Mouse (Mus musculus): Measurements from ENCODE around the gene Rab5c. TPM values are rescaled to one million over a fixed set of nuclear protein-coding genes. Genes with fewer than 3 reads are reported as not detected.
A peak's percentile ranks its signal among the peaks of the same experiment; 100 is the strongest.

Gene Rab5c
- polyA plus RNA-seq (2015; fragmentation: Nextera tagmentation; extraction: Ambion mirVana): 26.1 and 26.3 TPM in 2 replicates

DNA sequence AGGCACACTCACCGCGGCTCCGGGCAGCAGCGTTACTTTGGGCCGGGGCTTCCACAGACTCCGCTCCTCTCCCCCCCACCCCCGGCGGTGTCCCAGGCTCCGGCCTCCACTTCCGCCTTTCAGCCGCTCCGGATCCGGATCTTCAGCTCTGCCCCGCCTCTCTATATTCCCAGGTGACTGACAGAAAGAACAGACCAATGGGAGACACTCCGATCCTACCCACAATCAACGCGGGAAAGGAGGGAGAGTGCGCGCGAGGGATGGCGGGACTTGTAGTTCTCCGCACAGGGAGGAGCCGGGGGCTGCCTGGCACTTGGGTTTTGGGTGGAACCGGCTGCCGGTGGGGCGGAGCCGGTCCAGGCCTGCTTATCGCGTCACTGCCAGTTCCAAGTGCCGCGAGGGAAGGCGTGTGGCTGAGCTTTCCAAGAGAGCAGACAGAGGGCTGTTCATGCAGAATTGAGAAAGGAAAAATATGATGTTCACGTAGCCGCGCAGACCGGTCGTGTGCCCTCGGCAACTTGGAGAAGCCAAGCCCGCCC, at the start of gene Rab5c:
Gene Rab5c, minus strand, starts transcription at position 150 of the 539 bp plus-strand sequence.
- H3K4me1 ChIP-seq (replicated peaks): peaks cover 20% of the 10 kb centered on the region
- H3K4me2 ChIP-seq (replicated peaks): peak within 1 kb of the TSS; percentile 82
- H3K9ac ChIP-seq: peak within 1 kb of the TSS; percentile 97
- no peaks in the 10 kb centered on the region for H3K36me3 ChIP-seq
- no peaks in the 10 kb centered on the region for H3K9me3 ChIP-seq
- ATAC-seq: peak; percentile 100
- H3K27me3 ChIP-seq (replicated peaks): no peaks in the 10 kb centered on the region
- H3K4me3 ChIP-seq (replicated peaks): peak within 1 kb of the TSS; percentile 95
- peak within 1 kb of the TSS; percentile 70 for H3K27ac ChIP-seq
- under 1% methylated on average over 39 of the region's 39 CpGs for WGBS

DNA sequence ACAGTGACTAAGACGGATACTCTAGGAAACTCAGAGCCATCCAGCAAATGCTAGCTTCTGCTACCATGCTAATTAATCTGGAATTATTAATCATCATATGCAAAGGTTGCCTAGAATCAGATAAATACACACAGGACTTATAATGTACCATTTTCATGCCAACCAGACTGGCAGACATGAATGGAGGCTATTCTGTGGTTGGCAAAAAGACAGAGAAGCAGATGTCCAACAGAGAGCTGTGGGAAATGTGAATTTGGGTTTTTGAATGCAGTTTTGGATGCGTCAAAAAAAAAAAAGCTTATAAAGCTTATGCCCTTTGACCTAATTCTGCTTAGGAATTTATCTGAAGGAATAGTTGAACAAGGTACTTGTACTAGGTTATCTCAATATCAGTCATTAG, 47.8 kb upstream of the Rab5c start:
- no peak overlapping the region for H3K9ac ChIP-seq
- peaks cover 26% of the 10 kb centered on the region for H3K36me3 ChIP-seq
- no peak for ATAC-seq

DNA sequence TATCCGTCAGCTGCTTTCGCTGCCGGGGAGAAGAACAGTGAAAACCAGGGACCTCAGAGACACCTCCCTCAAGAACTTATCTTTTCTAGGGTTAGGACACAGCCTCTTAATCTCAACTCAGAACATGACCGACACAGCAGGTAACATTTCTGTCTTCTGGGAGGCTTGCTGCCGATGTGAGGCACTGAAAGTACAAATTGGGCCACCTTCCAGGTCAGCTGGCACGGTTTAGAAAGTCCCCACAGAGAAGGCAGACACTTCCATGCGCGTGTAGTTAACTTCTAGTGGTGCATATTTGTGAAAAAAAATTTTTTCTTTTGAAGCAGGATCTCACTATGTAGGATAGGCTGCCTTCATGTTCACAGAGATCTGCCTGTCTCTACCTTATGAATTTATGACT, 46.3 kb upstream of the Rab5c start:
- H3K4me1 ChIP-seq (replicated peaks): no peaks in the 10 kb centered on the region
- peaks cover 23% of the 10 kb centered on the region for H3K36me3 ChIP-seq
- H3K27me3 ChIP-seq (replicated peaks): no peaks in the 10 kb centered on the region
- WGBS: 86% methylated on average over 8 of the region's 8 CpGs
- H3K9me3 ChIP-seq: no peaks in the 10 kb centered on the region
- H3K9ac ChIP-seq: no peak overlapping the region
- ATAC-seq: no peak
- H3K4me3 ChIP-seq (replicated peaks): no peak overlapping the region
- H3K27ac ChIP-seq: no peak overlapping the region
- no peak overlapping the region for H3K4me2 ChIP-seq (replicated peaks)

More for the DNA sequence above, 47.8 kb upstream of the Rab5c start:
- Histone ChIP-seq H3K27me3 (replicated peaks) (no peaks in the 10 kb centered on the region), H3K4me1 (replicated peaks) (no peaks in the 10 kb centered on the region), H3K4me3 (replicated peaks) (no peak overlapping the region), H3K4me2 (replicated peaks) (no peak overlapping the region), H3K27ac (no peak overlapping the region), H3K9me3 (no peaks in the 10 kb centered on the region)
- WGBS: 92% methylated on average over 2 of the region's 2 CpGs

DNA sequence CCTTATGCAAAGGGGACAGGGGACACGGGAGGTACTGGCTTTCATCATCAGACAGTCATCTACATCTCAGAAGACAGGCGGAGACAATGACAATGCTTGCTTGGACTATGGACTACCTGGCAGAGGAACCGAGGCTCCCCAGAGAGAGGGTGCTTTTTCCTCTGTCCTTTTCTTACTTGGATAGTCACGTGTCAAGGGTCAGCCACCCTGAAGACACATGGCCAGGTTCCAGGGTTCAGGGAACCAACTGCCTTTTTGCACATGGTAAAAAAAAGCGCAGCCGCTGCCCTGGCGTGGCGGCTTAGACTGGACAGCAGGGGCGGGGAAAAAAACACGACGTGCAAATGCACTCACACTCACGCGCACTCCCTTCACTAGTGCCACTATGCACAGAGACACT, 44.6 kb upstream of the Rab5c start:
- Histone ChIP-seq H3K36me3 (peaks cover 21% of the 10 kb centered on the region), H3K27me3 (replicated peaks) (no peaks in the 10 kb centered on the region), H3K9me3 (no peaks in the 10 kb centered on the region), H3K9ac (no peak overlapping the region), H3K4me3 (replicated peaks) (no peak overlapping the region), H3K4me2 (replicated peaks) (no peak overlapping the region), H3K27ac (no peak overlapping the region), H3K4me1 (replicated peaks) (no peaks in the 10 kb centered on the region)
- no peak for ATAC-seq
- 89% methylated on average over 13 of the region's 13 CpGs for WGBS

DNA sequence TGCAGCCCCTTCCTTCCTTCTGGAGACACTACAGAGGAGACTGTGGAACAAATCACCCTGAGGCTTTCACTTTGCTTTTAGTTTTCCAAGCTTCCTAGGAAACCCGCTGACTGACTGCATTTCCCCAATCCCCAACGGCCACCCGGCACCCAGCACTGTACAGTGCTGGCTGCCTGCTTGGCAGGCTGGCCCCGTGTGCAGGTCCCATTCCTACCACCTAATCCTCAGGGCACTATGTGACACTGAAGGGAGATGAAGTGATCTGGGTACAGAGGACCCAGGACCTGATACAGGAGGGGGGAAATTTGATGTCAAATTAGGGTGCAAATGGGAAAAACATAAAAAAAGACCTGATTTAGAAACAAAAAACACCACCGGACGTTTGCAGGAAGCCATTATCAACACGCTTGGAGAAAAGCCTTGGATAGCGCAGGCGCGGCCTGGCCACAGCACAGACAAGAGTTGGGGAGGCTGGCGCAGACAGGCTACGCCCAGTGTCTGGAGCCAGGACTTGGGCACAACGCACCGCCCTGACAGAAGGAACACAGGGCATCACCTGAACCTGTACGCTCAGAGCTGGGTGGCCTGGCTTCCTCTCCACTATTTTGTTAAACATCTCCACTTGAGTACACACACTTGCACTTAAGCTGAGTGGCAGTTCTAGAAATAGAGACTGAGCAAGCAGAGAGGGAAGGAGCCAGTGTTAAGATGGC, 43.9 kb upstream of the Rab5c start:
- H3K27ac ChIP-seq: no peak overlapping the region
- no peak overlapping the region for H3K4me3 ChIP-seq (replicated peaks)
- H3K27me3 ChIP-seq (replicated peaks): no peaks in the 10 kb centered on the region
- WGBS: 88% methylated on average over 15 of the region's 15 CpGs
- peaks cover 21% of the 10 kb centered on the region for H3K36me3 ChIP-seq
- no peak for ATAC-seq
- H3K9ac ChIP-seq: no peak overlapping the region
- no peaks in the 10 kb centered on the region for H3K9me3 ChIP-seq
- H3K4me1 ChIP-seq (replicated peaks): no peaks in the 10 kb centered on the region
- no peak overlapping the region for H3K4me2 ChIP-seq (replicated peaks)

DNA sequence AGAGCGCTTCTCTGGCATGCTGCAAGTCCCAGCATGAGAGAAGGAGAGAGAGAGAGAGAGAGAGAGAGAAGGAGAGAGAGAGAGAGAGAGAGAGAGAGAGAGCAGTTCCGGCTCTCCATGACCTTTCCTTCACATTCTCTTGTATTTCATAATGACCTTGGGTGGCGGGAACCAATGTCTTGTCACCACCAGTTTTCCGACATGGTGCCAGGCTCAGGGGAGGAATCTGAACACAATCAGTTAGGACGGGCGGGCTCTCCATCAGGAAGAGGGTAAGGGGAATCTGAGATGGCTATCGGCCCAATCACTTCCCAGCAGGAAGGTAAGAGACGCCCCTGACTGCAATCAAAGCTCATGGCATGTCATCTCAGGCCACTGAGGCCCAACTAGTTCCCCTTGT, 42.2 kb upstream of the Rab5c start:
- H3K9ac ChIP-seq: no peak overlapping the region
- H3K4me3 ChIP-seq (replicated peaks): no peak overlapping the region
- WGBS: 81% methylated on average over 8 of the region's 8 CpGs
- ATAC-seq: no peak
- no peak overlapping the region for H3K27ac ChIP-seq
- H3K4me2 ChIP-seq (replicated peaks): no peak overlapping the region
- H3K27me3 ChIP-seq (replicated peaks): no peaks in the 10 kb centered on the region
- no peaks in the 10 kb centered on the region for H3K9me3 ChIP-seq
- H3K36me3 ChIP-seq: peaks cover 18% of the 10 kb centered on the region
- H3K4me1 ChIP-seq (replicated peaks): no peaks in the 10 kb centered on the region

DNA sequence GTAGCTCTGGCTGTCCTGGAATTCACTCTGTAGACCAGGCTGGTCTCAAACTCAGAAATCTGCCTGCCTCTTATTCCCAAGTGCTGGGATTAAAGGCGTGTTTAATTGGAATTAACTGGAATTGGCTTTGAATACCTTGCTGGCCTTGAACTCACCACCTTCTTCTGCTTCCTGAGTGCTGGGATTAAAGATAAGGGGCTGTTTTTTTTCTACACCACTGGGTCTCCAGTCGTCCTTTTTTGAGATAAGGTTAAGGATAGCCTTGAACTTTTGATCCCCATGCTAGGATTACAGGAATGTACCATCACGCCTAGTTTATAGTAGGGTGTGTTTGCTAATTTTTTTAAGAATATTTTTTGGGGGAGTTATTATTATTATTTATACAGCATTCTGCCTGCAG, 40.1 kb upstream of the Rab5c start:
- WGBS: 70% methylated on average over 3 of the region's 3 CpGs
- no peak for ATAC-seq
- H3K4me3 ChIP-seq (replicated peaks): no peak overlapping the region
- no peaks in the 10 kb centered on the region for H3K9me3 ChIP-seq
- H3K27ac ChIP-seq: no peak overlapping the region
- H3K9ac ChIP-seq: no peak overlapping the region
- H3K4me1 ChIP-seq (replicated peaks): no peaks in the 10 kb centered on the region
- H3K36me3 ChIP-seq: peaks cover 13% of the 10 kb centered on the region
- no peaks in the 10 kb centered on the region for H3K27me3 ChIP-seq (replicated peaks)
- no peak overlapping the region for H3K4me2 ChIP-seq (replicated peaks)

DNA sequence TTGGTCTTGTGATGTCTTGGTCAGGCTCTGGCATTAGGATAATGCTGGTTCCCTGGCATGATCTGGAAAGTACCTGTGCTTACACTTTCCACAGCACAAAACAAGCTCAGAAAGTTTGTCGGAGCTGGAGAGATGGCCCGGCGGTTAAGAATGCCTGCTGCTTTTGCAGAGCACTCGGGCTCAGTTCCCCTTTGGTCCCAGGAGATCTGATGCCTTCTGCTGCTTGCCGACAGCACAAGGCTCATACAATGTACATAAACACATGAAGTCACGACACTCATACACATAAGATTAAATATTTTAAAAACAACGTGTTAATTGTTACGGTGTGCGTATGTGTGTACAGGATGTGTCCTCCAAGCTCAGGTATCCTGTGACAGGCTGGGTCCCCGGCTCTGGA, 37.9 kb upstream of the Rab5c start:
- Histone ChIP-seq H3K4me1 (replicated peaks) (0 out of 2 replicates have a peak, but pooled peaks cover 3% of the 10 kb centered on the region), H3K4me2 (replicated peaks) (no peak overlapping the region), H3K9me3 (no peaks in the 10 kb centered on the region), H3K4me3 (replicated peaks) (no peak overlapping the region), H3K27me3 (replicated peaks) (no peaks in the 10 kb centered on the region), H3K9ac (no peak overlapping the region), H3K27ac (no peak overlapping the region), H3K36me3 (no peaks in the 10 kb centered on the region)
- ATAC-seq: no peak
- WGBS: 80% methylated on average over 10 of the region's 10 CpGs

DNA sequence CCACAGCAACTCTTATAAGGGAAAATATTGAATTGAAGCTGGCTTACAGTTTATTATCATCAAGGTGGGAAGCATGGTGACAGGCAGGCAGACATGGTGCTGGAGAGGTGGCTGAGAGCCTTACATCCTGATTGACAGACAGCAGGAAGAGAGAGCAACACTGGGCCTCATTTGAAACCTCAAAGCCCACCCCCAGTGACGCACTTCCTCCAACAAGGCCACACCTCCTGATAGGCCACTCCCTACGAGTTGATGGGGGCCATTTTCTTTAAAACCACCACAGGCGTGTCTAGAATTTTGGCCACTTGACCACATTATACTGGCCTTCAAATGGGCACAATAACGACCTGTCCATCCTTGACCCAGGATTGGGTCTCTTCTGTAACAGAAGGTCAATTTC, 36.2 kb upstream of the Rab5c start:
- no peak overlapping the region for H3K27ac ChIP-seq
- peaks cover 9% of the 10 kb centered on the region for H3K4me1 ChIP-seq (replicated peaks)
- H3K4me2 ChIP-seq (replicated peaks): no peak overlapping the region
- 75% methylated on average over 4 of the region's 4 CpGs for WGBS
- no peaks in the 10 kb centered on the region for H3K9me3 ChIP-seq
- no peak overlapping the region for H3K9ac ChIP-seq
- no peaks in the 10 kb centered on the region for H3K36me3 ChIP-seq
- H3K4me3 ChIP-seq (replicated peaks): no peak overlapping the region
- H3K27me3 ChIP-seq (replicated peaks): no peaks in the 10 kb centered on the region
- no peak for ATAC-seq

DNA sequence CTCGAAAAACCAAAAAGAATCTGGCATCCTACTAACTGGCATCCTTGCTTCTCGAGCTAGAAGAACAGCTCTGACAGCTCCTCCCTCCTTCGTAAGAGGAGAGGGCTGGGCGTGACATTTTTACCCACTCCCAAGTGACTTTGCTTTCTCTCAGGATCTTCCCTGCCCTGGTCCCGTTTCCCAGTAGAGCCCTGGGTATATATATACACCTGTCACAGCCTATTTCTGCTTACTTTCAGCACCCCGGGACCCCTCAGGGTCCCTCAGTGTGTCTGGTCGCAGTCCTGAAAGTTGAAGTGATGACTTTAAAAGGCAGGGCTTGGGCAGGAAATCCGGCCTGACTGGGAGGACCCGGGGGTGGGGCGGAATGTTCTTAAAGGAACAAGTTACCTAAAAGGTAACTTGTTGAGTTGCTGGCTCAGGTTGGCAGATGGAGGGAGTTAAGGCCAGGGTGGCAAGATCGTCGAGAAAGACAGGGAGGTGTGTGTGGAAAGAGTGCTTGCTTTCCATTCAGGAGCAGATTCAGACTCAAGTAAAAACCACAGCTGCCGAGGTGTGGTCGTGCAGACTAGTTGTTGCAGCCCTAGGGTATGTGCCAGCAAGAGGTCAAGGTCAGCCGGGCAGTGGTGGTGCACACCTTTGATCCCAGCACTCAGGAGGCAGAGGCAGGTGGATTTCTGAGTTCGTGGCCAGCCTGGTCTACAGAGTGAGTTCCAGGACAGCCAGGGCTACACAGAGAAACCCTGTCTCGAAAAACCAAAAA, 32.8 kb upstream of the Rab5c start, which contains the start of gene Ghdc:
Gene Ghdc, minus strand, starts transcription at position 312 of the 763 bp plus-strand sequence.
- Histone ChIP-seq H3K4me3 (replicated peaks) (peak within 1 kb of the TSS; percentile 57), H3K9me3 (no peaks in the 10 kb centered on the region), H3K27ac (peak within 1 kb of the TSS; percentile 25; the same call in 1 of the 2 replicates), H3K4me1 (replicated peaks) (peaks cover 9% of the 10 kb centered on the region), H3K9ac (peak within 1 kb of the TSS; percentile 54), H3K36me3 (no peaks in the 10 kb centered on the region), H3K4me2 (replicated peaks) (peak within 1 kb of the TSS; percentile 71), H3K27me3 (replicated peaks) (no peaks in the 10 kb centered on the region)
- peak; percentile 83 for ATAC-seq
- WGBS: 13% methylated on average over 17 of the region's 17 CpGs

DNA sequence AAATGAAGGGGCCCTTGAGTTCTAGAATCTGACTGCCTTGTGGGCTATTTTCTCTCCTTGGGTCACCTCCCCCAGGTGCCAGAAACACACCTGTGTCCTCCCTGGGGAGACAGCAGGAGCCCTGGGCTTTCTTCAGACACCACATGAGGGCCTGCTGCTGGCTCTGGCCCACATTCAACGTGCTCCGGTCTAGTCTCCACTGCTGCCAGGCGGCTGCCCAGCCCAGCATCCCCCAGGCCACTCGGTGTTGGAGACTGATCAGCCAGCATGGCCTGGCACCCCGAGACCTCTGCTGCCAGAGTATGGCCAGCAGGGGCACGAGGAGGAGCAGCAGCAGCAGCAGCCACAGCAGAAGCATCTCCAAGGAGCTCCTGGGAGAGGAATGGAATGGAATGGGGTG, 32.0 kb upstream of the Rab5c start:
- H3K9me3 ChIP-seq: no peaks in the 10 kb centered on the region
- no peaks in the 10 kb centered on the region for H3K27me3 ChIP-seq (replicated peaks)
- WGBS: 59% methylated on average over 6 of the region's 6 CpGs
- H3K4me1 ChIP-seq (replicated peaks): peaks cover 9% of the 10 kb centered on the region
- H3K36me3 ChIP-seq: no peaks in the 10 kb centered on the region
- H3K4me3 ChIP-seq (replicated peaks): peak overlapping the region; percentile 57
- H3K9ac ChIP-seq: peak overlapping the region; percentile 37
- H3K4me2 ChIP-seq (replicated peaks): peak overlapping the region; percentile 71
- no peak overlapping the region for H3K27ac ChIP-seq
- 0 out of 2 replicates have a peak, but pooled peaks have one; percentile 15 for ATAC-seq

DNA sequence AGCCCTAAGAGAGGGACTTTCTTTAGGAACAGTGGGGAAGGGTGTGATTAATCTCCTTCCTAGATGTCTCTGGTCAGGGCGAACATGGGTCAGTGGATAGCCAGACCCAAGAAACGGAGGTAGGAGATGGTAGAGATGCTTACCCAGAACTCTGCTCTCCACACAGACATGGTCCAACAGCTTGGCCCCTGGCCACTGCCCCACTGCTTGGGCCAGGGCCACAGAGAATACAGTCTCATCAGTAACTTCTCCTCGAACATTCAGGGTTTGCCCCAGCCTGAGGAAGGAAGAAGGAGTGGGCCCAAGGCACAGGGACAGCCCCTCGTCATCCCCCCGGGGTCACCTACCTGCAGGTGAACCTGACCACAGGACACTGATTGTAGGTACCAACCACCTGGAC, 29.9 kb upstream of the Rab5c start:
- WGBS: 85% methylated on average over 5 of the region's 5 CpGs
- H3K4me2 ChIP-seq (replicated peaks): no peak overlapping the region

More for the DNA sequence above, 29.9 kb upstream of the Rab5c start:
- no peaks in the 10 kb centered on the region for H3K36me3 ChIP-seq
- H3K27me3 ChIP-seq (replicated peaks): peaks cover 3% of the 10 kb centered on the region; the same call in 1 of the 2 replicates
- ATAC-seq: no peak
- H3K4me1 ChIP-seq (replicated peaks): peaks cover 9% of the 10 kb centered on the region
- H3K27ac ChIP-seq: no peak overlapping the region
- H3K9me3 ChIP-seq: no peaks in the 10 kb centered on the region
- no peak overlapping the region for H3K4me3 ChIP-seq (replicated peaks)
- no peak overlapping the region for H3K9ac ChIP-seq

Data from intestine, embryonic 15.5 days (tissue).